Mouse (Mus musculus): ENCODE measurements around the gene Mgat5.

DNA sequence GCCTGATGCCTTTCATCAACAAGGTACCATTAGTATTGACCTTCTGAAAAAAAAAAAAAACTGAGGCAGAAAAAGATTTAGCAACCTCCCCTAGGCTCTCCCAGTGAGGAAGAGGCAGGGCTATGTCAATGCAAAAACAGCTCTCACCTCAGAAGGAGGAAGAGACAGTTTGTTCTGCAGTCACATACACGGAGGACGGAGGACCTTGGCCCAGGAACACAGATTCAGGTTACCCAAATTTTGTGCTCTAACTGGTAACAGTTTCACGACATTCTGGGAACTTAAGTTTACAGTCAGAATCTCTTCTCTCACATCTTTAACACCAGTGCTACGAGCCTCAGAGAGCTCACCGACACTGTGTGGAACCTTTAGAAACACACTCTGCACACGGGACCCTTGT is 307.9 kb downstream of the Mgat5 start:
- TF ChIP-seq CTCF (IDR thresholded peaks at IDR 0.05; ENCODE audit: borderline replicate concordance, insufficient read depth, low read depth, low read length) (no peak), POLR2A (IDR thresholded peaks at IDR 0.05; ENCODE audit: borderline replicate concordance, insufficient read depth, low read length) (no peak)
